Mouse (Mus musculus): Measurements from ENCODE around the gene Asap2.

The Asap2 gene

DNA sequence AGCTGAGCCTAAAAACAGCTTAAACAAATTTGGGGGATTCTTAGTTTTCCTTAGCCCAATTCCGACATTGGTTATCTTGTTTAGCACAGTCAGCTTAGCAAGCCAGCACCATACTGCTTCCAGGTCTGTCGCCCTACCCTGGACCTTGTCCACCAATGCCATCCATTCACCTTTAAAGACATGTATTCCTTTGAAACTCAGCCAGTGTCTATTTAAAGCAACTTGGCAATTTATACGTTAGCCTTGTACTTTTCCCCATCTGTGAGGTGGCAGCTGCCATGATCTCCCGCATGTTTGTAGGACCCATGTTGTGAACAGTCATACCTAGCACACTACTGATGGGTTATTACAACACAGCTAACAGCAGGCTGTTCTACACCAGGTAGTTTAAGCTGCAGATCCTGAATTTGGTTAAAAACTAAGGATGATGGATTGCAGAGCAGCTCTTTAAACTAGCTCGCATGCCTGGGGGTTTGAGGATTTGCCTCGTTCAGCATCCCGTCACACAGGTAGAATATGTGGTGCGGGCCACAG is 277.9 kb downstream of the Asap2 start:
- DNase-seq, result peak; percentile 53 to 57

DNA sequence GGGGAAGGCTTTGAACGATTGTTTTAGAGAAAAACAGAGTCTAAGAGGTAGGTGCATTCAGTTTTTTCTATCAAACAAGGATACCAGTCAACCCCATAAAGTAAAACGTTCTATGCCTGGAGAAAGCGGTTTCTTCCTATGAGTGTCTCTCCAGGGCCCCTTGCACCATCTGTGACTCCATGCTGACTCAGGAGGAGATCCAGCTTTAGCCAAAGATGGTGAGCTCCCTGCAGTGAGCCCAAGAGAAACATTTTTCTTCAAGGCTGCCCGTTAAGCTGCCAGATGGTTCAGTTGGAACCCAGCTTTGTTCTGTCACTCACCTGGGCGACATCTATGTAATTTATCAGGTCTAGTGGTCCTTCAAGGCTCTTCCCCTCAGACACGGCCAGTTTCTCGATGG is 284.2 kb downstream of the Asap2 start:
- DNase-seq, result peak; percentile 73 to 78

DNA sequence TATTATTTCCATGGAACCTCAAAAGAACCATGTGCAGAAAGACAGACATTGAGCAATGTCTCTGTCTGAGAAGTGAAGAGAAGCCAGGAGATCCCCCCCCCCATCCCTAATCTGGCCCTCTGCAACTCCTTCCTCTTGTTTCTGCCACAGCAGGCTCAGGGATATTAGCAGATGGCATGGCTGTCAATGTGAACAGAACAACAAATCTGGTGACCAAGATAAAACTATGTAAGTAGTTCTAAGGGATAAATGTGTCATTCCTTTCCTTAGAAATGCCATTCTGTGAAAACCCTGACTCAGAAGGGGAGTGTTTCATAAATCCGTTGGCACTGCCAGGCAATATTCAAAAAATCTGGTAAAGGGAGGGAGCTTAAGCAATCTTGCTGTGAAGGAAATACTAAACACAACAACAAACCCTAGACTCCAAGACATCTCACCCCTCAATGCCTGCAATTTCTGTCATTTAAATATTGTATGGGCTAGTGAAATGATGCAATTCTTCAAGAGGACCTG is 287.1 kb downstream of the Asap2 start:
- DNase-seq, result peak in 1 of 2 experiments; percentile 13

DNA sequence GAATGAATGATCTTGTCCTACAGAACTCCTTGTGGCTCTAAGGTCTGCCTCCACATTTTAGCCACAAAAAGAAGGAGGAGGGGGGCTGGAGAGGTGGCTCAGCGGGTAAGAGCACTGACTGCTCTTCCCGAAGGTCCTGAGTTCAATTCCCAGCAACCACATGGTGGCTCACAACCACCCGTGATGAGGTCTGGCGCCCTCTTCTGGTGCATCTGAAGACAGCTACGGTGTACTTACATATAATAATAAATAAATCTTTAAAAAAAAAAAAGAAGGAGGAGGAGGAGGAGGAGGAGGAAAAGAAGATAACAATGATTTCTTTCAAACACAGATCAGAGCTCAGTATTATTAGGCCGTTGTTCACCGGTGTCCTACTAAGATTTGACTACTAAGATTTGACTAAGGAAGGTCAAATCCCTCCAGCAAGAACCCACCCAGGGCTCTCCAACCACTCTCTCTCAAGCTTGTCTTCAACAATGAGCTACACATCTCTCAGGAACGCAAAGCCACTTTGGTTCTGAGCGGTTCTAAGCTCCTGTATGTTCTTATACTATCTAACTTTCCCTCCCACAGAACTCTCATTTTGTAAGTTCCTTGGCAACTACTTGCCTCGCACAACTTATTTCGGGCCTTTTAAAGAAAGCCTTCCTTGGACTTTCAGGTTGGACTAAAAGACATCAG is 294.6 kb downstream of the Asap2 start, which contains the start of gene Cpsf3:
Gene Cpsf3, plus strand, starts transcription at position 631 of the 681 bp plus-strand sequence.
- DNase-seq, result peak in 1 of 2 experiments; percentile 8

DNA sequence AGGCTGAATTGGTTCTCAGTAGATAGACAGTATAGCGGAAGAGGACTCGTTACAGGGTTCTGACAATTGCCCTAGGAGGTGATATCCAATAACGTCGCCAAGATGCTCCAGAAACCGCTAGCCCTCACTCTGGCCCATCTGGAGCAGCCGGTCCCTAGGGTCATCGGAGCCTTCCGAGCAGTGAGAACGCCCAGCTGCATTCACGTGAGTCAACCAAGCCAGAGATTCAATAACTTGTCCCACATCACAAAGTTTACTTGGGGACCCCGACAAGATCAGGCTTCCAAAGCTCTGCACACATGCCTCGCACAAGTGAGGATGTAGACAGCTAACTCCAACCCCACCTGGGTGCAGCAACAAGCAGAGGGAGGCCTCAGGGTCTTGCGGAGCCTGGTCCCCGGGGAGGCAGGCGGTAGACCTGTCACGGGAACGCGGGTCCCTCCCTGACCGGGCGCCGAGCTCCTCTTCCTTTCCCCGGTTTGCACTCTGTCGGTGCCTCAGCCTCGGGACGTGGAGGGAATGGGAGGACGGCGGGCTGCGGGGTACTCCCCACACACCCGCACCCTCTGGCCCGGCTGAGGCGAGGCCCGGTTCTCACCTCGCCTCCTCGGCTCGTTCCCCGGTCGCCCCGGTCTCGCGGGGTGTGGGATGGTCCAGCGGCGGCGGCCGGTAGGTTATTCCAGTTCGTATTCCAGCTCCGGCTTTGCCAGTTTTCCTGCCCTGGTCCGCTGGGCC is 295.4 kb downstream of the Asap2 start:
- DNase-seq, result no peak

DNA sequence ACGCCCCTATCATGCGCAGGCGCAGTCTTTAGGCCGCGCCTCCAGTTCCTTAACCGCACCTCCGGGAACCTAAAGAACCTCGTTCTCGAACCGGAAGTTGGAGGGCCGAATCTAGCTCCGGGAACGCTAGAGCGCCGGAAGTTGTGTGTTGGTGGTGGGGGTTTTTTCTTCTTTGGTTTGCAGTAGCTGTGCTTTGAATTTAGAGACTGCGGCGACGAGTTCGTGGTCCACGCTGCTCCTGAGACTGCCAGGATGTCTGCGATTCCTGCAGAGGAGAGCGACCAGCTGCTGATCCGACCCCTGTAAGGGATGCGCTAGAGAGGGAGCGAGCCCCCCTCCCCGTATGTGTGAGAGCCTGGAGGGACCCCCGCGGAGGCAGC is 296.0 kb downstream of the Asap2 start, which contains the start of gene Itgb1bp1:
Gene Itgb1bp1, minus strand, starts transcription at position 42 of the 380 bp plus-strand sequence.
- DNase-seq, result peak; percentile 98 to 99

DNA sequence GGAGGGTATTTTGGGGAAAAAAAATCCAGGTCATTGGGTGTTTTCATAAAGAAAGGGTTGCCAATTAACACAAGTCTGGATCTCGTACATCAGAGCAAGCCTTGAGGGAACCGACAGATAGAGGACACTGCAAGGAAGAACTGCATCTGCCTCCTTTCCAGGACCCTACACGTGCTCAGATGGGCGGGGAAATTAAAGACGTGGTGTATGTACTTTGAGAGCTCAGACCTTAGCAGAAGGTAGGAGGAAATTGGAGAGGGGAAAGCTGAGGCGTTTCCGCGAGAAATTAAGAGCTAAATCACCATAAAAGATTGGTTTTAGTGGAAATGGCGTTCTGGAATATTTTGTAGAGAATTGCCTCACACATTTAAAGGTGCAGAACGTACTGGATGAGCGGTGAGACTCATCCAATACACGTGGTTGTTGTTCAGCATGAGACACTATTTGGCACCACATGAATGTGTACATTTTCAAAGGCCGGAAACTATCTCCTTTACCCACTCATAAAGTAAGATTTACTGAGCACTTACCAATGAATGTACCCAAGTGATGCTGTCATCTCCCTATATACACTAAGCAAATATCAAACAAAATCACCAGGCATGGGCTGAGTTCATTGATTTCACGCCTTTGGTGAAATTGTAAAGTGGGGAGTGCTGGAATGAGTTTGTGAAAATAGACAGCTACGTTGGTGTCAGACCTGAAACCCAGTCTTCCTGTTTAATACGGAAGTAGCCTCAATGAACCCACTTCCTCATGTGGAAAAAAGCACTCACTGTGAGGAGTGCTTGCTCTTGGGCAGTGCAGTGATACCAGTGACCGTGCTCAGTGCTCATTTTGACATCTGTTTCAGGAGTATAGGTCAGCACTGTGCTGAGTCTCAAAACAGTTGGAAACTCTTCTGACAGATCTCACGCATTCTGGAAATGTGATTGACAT is 296.7 kb downstream of the Asap2 start:
- DNase-seq, result no peak

DNA sequence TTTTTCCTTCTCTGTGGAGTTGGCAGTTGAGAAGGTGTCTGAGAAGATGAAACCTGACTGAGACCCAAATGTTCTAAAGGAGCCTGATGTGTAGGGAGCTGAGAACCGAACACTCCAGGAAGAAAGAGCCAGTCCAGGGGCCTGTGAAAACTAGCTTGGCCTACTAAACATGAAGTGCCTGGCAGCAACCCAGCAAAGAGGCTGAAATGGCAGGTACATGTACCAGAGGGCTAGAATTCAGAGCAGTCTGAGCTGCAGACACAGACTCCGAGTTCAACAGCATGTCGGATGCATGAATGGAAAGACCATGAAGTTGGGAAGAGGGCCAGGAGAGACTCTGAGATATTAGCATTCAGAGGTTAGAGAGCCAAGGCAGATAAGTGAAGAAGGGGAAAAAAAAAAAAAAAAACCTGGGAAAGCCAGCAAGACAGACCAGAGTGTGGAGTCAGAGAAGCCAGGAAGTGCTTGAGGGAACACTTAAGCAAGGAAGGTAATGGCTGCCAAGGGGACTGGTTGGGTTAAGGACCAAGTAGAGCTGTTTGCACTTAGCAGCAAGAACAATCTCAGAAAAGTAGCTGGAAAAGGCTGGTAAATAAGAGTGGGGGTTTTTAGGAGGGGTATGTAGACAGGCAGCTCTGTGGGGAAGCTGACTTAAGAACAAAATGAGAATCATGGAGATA is 298.6 kb downstream of the Asap2 start:
- DNase-seq, result no peak

DNA sequence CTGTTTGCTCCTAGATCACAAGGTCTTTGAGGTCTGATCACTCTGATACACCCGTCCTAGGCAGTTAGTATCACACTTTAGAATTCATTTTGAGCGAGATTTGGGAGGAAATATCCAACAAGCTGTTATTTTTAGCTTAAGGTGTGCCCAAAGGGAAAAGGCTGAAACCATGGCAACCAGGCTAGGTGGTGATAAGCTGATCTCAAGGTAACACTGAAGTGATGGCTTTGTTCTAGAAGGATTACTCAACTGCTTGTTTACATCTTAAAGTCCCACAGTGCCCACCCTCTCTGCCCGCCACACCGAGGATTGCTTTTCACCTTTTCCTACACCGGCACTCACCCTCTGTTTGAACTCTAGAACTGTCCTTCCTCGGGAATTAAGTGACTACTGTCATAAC is 299.4 kb downstream of the Asap2 start:
- DNase-seq, result no peak

DNA sequence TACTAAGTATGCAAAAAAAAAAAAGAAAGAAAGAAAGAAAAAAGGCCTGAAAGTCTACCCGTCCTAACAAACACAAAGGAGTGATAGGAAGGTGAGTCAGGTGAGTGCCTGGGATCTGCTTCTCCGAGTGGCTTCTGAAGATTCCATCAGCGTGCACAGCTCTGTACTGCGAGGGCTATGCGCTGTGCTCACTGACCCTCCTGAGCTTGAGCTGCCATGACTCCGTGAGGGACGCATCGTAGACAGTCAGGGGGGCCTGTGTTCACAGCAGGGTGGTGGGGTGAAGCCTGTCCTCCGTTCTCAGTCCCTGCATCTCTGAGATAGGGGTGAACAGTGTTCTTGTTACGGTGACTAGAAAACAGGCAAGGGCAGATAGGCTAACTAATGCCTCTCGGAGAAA is 308.6 kb downstream of the Asap2 start:
- DNase-seq, result no peak

DNA sequence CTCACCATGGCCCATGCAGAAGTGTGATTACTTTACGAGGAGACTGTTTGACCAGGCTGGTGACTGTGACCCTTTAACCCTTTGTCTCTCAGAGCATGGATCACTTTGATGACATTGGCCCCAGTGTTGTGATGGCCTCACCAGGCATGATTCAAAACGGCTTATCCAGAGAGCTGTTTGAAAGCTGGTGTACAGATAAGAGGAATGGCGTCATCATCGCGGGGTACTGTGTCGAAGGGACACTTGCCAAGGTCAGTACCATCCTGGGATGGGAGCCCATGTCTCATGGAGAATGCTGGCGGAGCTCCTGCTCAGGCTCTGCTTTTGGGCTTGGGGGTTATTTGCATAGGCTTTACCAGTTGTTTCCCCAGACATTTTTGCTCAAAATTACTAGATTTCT is 311.1 kb downstream of the Asap2 start:
- DNase-seq, result no peak

DNA sequence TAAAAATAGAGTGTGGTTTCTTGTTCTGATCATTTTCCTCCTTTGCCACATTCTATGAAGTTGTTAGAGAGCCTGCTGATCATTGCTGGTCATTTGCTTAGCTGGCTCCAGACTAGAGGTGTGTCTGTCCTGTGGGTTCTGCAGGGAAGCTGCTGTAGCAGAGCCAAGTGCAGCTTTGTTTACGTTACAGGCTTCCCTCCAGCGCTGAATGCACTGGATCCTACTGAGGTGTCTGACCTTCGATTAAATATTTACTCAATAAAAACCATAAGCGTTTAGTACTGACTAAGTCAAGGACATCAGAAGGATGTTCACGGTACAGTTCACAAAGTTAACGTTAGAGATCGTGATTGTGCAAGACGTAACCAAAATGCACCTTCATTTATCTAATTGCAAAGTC is 311.7 kb downstream of the Asap2 start:
- no peak for DNase-seq

DNA sequence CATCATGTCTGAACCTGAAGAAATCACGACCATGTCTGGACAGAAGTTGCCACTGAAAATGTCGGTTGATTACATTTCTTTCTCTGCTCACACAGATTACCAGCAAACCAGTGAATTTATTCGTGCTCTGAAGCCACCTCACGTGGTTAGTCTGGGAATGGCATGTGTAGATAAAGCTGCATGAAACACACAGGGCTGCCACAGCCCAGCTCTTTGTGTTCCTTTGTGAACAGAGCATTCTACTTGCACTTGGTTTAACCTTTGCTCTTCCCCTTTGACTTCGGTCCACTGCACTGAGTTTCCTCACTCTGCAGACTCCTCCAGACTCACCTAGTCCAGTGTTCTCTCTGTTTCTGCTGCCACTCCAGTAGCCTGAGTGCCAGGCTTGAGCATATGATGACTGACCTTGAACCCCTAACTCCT is 312.1 kb downstream of the Asap2 start:
- no peak for DNase-seq

DNA sequence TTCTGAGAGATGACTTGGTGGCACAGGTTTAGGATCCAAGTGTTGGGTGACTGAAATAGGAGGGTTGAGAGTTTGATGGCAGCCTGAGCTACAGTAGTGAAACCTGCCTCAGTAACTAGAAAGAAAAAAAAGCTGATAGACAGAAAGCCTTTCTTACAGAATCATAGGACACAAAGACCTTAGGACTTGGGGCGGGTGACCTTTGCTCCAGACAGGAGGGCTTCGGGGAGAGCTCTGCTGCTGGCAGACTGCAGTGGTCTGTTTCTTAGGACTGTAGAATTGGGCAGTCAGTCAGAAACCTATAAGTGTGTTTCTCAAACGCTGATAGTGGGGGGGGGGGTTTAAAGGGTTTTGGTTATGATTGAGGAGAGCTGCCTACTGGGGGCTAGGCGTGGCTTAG is 315.5 kb downstream of the Asap2 start:
- no peak for DNase-seq

DNA sequence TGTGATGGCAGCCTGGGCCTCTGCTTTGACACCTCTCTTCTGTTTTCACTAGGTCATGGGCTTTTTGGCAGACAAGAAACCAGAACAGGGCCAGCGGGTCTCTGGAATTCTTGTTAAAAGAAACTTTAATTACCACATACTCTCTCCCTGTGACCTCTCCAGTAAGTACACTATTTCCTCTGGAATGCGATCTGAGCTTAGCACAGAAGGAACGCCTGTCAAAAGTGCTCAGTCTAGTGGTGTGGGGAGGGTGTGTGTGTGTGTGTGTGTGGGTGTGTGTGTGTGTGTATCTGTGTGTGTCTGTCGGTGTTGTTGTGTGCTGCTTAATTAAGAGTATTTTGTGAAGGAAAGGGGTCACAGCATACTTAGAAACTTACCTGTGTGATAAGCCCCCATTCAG is 316.5 kb downstream of the Asap2 start:
- DNase-seq, result no peak

DNA sequence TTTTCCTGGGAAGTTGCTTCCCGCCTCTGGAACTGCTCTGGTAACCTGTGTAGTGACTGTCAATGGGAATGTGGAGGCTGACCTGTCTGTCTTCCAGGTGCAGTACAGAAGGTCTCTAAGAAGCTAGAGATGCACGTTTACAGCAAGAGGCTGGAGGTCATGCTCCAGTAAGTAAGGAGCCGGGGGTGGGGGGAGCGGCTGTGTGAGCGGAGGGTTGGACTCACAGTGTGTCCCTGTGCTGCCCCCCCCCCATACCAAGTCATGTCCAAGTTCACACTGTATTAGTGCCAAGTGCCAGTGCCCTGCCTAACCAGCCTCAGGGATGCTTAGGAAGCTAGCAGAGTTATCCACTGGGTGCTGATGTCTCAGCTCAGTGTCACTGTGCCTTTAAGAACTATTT is 321.9 kb downstream of the Asap2 start:
- no peak for DNase-seq

DNA sequence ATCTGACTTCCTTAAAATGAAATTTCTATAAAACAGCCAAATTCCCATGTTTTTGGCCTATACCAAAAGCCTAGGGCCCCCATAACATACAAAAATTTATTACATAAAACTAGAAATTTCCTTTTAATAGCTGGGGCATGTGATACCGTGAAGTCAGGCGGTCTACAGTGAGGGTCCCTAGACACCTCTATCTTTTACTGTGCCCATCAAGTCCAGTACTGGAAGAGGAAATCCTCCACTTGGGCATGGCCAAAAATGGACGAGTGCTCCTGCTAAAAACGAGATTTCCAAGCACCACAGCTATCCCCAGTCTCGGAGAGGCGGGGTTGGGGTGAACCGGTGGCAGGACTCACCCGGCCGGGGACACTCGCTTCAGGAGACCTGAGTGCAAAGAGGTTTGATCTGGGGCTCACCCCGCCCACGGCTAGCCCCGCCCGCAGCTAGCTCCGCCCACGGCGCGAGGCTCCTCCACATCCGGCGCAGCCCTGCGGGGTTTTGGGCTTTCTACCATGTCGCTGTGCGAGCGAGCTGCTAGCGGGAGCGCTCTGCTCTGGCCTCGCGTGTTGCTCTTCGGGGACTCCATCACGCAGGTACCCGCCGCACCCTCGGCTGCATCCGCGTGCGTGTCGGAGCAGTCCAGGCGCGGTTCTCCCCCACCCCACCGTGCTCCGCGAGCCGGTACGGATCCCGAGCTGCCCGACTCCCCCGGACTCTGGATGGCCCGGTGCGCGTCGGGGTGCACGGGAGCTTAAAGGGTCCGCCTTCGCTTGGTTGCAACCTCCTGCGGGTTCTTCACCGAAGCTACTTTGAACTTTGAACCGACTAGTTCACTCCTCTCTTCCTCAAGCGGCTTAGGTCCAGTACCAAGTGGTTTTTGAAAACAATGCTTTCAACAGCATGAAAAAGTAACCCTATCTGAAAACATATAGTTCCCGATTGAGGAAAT is 325.9 kb downstream of the Asap2 start, which contains the start of gene Iah1:
Gene Iah1, plus strand, starts transcription at position 467 of the 946 bp plus-strand sequence.
- DNase-seq, result peak; percentile 87

DNA sequence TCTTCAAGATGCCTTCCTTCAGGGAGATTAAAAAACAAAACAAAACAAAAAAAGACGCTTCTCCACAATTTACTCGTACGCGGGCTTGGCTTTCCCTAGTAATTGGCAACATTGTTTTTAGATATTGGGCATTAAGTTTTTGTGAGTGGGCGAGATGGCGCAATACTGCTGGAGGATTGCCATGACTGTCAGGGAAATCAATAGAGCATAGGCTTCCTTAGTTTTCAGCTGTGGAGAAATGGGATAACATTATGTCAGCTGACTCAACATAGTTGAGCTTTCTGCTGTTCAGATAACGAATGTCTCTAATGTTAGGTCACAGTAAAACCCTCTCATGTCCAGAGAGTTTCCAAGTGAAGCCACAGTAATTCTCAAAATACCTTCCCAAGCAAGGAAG is 326.6 kb downstream of the Asap2 start:
- DNase-seq, result peak in 1 of 2 experiments; percentile 30

DNA sequence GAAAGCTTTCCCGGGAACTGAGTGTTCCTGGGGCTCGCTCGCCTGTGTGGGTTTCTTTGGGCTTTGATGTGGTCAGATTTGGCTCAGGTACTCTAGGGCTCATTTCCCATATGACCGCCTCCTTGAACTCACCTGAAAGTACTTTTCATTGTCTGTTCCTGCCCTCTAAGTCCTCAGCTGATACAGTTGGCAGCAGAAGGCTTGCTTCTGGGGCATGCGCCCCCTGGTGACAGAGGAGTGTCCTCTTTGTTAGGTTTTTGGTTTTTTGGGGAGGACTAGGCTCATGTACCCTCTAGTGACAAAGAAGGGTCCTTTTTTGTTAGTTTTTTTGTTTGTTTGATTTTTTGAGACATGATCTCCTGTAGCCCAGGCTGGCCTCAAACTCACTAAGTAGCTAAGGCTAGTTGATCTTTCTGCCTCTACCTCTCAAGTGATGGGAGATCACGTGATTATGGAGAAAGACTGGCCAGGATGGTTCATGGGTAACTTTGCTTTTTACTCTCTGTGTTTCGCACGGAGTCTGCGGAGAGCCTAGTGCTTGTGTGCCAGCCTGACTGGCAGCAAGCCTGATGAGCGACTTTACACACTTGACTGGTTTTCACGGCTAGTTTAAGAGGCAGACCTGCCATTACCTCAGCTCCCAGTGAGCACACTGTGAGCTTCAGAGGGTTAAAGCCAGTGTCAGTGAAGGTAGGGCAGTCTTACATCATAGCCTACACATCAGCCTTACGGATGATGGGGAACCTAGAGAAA is 328.1 kb downstream of the Asap2 start:
- peak; percentile 69 to 75 for DNase-seq
